Mouse (Mus musculus) forebrain, embryonic 13.5 days (tissue): ENCODE measurements around the gene Mrgprd. TPM values are rescaled to one million over a fixed set of nuclear protein-coding genes. Genes with fewer than 3 reads are reported as not detected.
A peak's percentile ranks its signal among the peaks of the same experiment; 100 is the strongest.

ENCODE experiments used
- ATAC-seq: fragments of 200-750 bp; cut with Nextera tagmentation; 2 replicates; pipeline ENCODE4 v1.8.0; 2017
- H3K27ac ChIP-seq: fragments of 300-500 bp; sonication (generic); 2 replicates; pipeline ENCODE4 v1.5.1; 2015; ENCODE audit warnings: inconsistent platforms, mild to moderate bottlenecking, moderate library complexity
- H3K27me3 ChIP-seq: fragments of 300-500 bp; sonication (generic); 2 replicates; pipeline ENCODE4 v1.6.1; 2015; ENCODE audit warnings: mild to moderate bottlenecking, inconsistent platforms
- H3K36me3 ChIP-seq: fragments of 300-500 bp; sonication (generic); 2 replicates; pipeline ENCODE4 v1.6.1; 2015; ENCODE audit warnings: mild to moderate bottlenecking, inconsistent platforms; ENCODE audit not compliant: poor library complexity, severe bottlenecking
- H3K4me1 ChIP-seq: fragments of 300-500 bp; sonication (generic); 2 replicates; pipeline ENCODE4 v1.6.1; 2015; ENCODE audit warnings: inconsistent platforms
- H3K4me2 ChIP-seq: fragments of 300-500 bp; sonication (generic); 2 replicates; pipeline ENCODE4 v1.6.1; 2015; ENCODE audit warnings: inconsistent platforms, mild to moderate bottlenecking, moderate library complexity
- H3K4me3 ChIP-seq: fragments of 300-500 bp; sonication (generic); 2 replicates; pipeline ENCODE4 v1.5.1; 2015; ENCODE audit warnings: mild to moderate bottlenecking, inconsistent platforms
- H3K9ac ChIP-seq: fragments of 300-500 bp; sonication (generic); 2 replicates; pipeline ENCODE4 v1.6.1; 2015; ENCODE audit warnings: mild to moderate bottlenecking, inconsistent platforms
- H3K9me3 ChIP-seq: fragments of 300-500 bp; sonication (generic); replicated peaks from 2 replicates; pipeline ENCODE4 v1.6.1; 2016; ENCODE audit warnings: inconsistent platforms
- WGBS: fragments of 180-500 bp; shearing (Covaris S2); methylation state at CpG from one replicate; pipeline ENCODE4 v1.1.7; 2015; 5-methylcytosine and 5-hydroxymethylcytosine counted together
- polyA plus RNA-seq: library from polyadenylated mRNA; unstranded; fragments of >200 nt; fragmentation: Nextera tagmentation; extraction: Ambion mirVana; gene quantifications from 2 replicates; pipeline ENCODE4 v1.2.1, GENCODE M21; 2015

Gene Mrgprd
- polyA plus RNA-seq: not detected in 2 replicates

GRCm38 (mm10) chr7:145314785-145315411, at the start of gene Mrgprd:
TSS of gene Mrgprd (plus strand) at chr7:145314835.
- no peaks in the 10 kb centered on the region for H3K27me3 ChIP-seq
- no peaks in the 10 kb centered on the region for H3K4me1 ChIP-seq
- H3K9ac ChIP-seq: no peak within 1 kb of the TSS
- H3K9me3 ChIP-seq: no peaks in the 10 kb centered on the region
- no peak within 1 kb of the TSS for H3K4me2 ChIP-seq
- 91% methylated on average over 6 of the region's 6 CpGs for WGBS
- no peak within 1 kb of the TSS for H3K27ac ChIP-seq
- ATAC-seq: no peak
- no peak within 1 kb of the TSS for H3K4me3 ChIP-seq
- H3K36me3 ChIP-seq: no peaks in the 10 kb centered on the region

- no peaks in the 10 kb centered on the region for H3K9me3 ChIP-seq
- peaks cover 30% of the 10 kb centered on the region; the same call in 1 of the 2 replicates for H3K36me3 ChIP-seq
- no peak overlapping the region for H3K27ac ChIP-seq
- H3K4me2 ChIP-seq: no peak overlapping the region
- no peak overlapping the region for H3K4me3 ChIP-seq
- no peak for ATAC-seq
- no peak overlapping the region for H3K9ac ChIP-seq
- 92% methylated on average over 2 of the region's 2 CpGs for WGBS
- H3K27me3 ChIP-seq: no peaks in the 10 kb centered on the region
- H3K4me1 ChIP-seq: no peaks in the 10 kb centered on the region
Observed at GRCm38 (mm10) chr7:145266011-145266410, 48.6 kb upstream of the Mrgprd start.

- no peak overlapping the region for H3K27ac ChIP-seq
- H3K9me3 ChIP-seq: no peaks in the 10 kb centered on the region
- no peak overlapping the region for H3K4me3 ChIP-seq
- ATAC-seq: no peak
- H3K9ac ChIP-seq: no peak overlapping the region
- H3K36me3 ChIP-seq: peaks cover 53% of the 10 kb centered on the region; the same call in 1 of the 2 replicates
- 91% methylated on average over 7 of the region's 7 CpGs for WGBS
- H3K4me1 ChIP-seq: no peaks in the 10 kb centered on the region
- no peaks in the 10 kb centered on the region for H3K27me3 ChIP-seq
- no peak overlapping the region for H3K4me2 ChIP-seq
Observed at GRCm38 (mm10) chr7:145268890-145269289, 45.7 kb upstream of the Mrgprd start.

GRCm38 (mm10) chr7:145270955-145271354, 43.7 kb upstream of the Mrgprd start:
- no peak overlapping the region for H3K4me3 ChIP-seq
- no peak for ATAC-seq
- no peaks in the 10 kb centered on the region for H3K4me1 ChIP-seq
- no peaks in the 10 kb centered on the region for H3K9me3 ChIP-seq
- H3K9ac ChIP-seq: no peak overlapping the region
- 97% methylated on average over 5 of the region's 5 CpGs for WGBS
- no peak overlapping the region for H3K4me2 ChIP-seq
- no peak overlapping the region for H3K27ac ChIP-seq
- H3K36me3 ChIP-seq: peaks cover 55% of the 10 kb centered on the region; the same call in 1 of the 2 replicates
- no peaks in the 10 kb centered on the region for H3K27me3 ChIP-seq

GRCm38 (mm10) chr7:145275488-145275887, 39.1 kb upstream of the Mrgprd start:
- no peak for ATAC-seq
- peaks cover 61% of the 10 kb centered on the region for H3K36me3 ChIP-seq

GRCm38 (mm10) chr7:145281396-145281795, 33.2 kb upstream of the Mrgprd start:
- Histone ChIP-seq H3K9me3 (no peaks in the 10 kb centered on the region), H3K4me3 (no peak overlapping the region), H3K27me3 (no peaks in the 10 kb centered on the region), H3K4me1 (peaks cover 10% of the 10 kb centered on the region), H3K36me3 (peaks cover 29% of the 10 kb centered on the region), H3K27ac (no peak overlapping the region), H3K9ac (no peak overlapping the region), H3K4me2 (no peak overlapping the region)
- WGBS: 87% methylated on average over 4 of the region's 4 CpGs
- no peak for ATAC-seq

More at GRCm38 (mm10) chr7:145275488-145275887, 39.1 kb upstream of the Mrgprd start:
- Histone ChIP-seq H3K27me3 (no peaks in the 10 kb centered on the region), H3K4me2 (no peak overlapping the region), H3K4me3 (no peak overlapping the region), H3K9me3 (no peaks in the 10 kb centered on the region), H3K27ac (no peak overlapping the region), H3K4me1 (no peaks in the 10 kb centered on the region), H3K9ac (no peak overlapping the region)
- 97% methylated on average over 3 of the region's 3 CpGs for WGBS

GRCm38 (mm10) chr7:145283041-145283440, 31.6 kb upstream of the Mrgprd start:
- no peaks in the 10 kb centered on the region for H3K27me3 ChIP-seq
- WGBS: 66% methylated on average over 4 of the region's 4 CpGs
- peak overlapping the region; percentile 67 for H3K4me2 ChIP-seq
- H3K9me3 ChIP-seq: no peaks in the 10 kb centered on the region
- H3K9ac ChIP-seq: peak overlapping the region; percentile 62
- H3K4me3 ChIP-seq: peak overlapping the region; percentile 46
- ATAC-seq: no peak
- peaks cover 10% of the 10 kb centered on the region for H3K4me1 ChIP-seq
- H3K27ac ChIP-seq: no peak overlapping the region
- H3K36me3 ChIP-seq: peaks cover 20% of the 10 kb centered on the region

- peak within 1 kb of the TSS; percentile 46 for H3K4me3 ChIP-seq
Observed at GRCm38 (mm10) chr7:145283487-145284187, 31.0 kb upstream of the Mrgprd start, which contains the start of gene Tpcn2. TSS of gene Tpcn2 (minus strand) at chr7:145284011.

GRCm38 (mm10) chr7:145284293-145284692, 30.3 kb upstream of the Mrgprd start:
- no peak overlapping the region for H3K9ac ChIP-seq
- no peaks in the 10 kb centered on the region for H3K9me3 ChIP-seq
- H3K4me3 ChIP-seq: 0 out of 2 replicates have a peak overlapping the region, but pooled peaks have one; percentile 46
- no peak overlapping the region for H3K27ac ChIP-seq
- peak overlapping the region; percentile 67 for H3K4me2 ChIP-seq
- no peak for ATAC-seq
- peaks cover 8% of the 10 kb centered on the region for H3K36me3 ChIP-seq
- WGBS: 66% methylated on average over 3 of the region's 3 CpGs
- no peaks in the 10 kb centered on the region for H3K27me3 ChIP-seq
- peaks cover 10% of the 10 kb centered on the region for H3K4me1 ChIP-seq

More at GRCm38 (mm10) chr7:145283487-145284187, 31.0 kb upstream of the Mrgprd start, which contains the start of gene Tpcn2:
- H3K4me1 ChIP-seq: peaks cover 10% of the 10 kb centered on the region
- peak within 1 kb of the TSS; percentile 67 for H3K4me2 ChIP-seq
- no peak within 1 kb of the TSS for H3K27ac ChIP-seq
- peaks cover 15% of the 10 kb centered on the region for H3K36me3 ChIP-seq
- WGBS: 4% methylated on average over 18 of the region's 18 CpGs
- no peaks in the 10 kb centered on the region for H3K9me3 ChIP-seq
- H3K27me3 ChIP-seq: no peaks in the 10 kb centered on the region
- peak; percentile 95 for ATAC-seq
- H3K9ac ChIP-seq: peak within 1 kb of the TSS; percentile 62

- Histone ChIP-seq H3K4me3 (no peak overlapping the region), H3K9me3 (no peaks in the 10 kb centered on the region), H3K27me3 (no peaks in the 10 kb centered on the region), H3K4me2 (no peak overlapping the region), H3K27ac (no peak overlapping the region), H3K9ac (no peak overlapping the region), H3K4me1 (peaks cover 10% of the 10 kb centered on the region), H3K36me3 (no peaks in the 10 kb centered on the region)
- ATAC-seq: no peak
- 81% methylated on average over 4 of the region's 4 CpGs for WGBS
Observed at GRCm38 (mm10) chr7:145285476-145285875, 29.2 kb upstream of the Mrgprd start.

GRCm38 (mm10) chr7:145287410-145287809, 27.2 kb upstream of the Mrgprd start:
- WGBS: 80% methylated on average over 6 of the region's 6 CpGs
- H3K27ac ChIP-seq: no peak overlapping the region
- no peaks in the 10 kb centered on the region for H3K27me3 ChIP-seq
- no peak overlapping the region for H3K9ac ChIP-seq
- no peak overlapping the region for H3K4me3 ChIP-seq
- H3K4me1 ChIP-seq: peaks cover 10% of the 10 kb centered on the region
- H3K4me2 ChIP-seq: no peak overlapping the region
- no peak for ATAC-seq
- no peaks in the 10 kb centered on the region for H3K36me3 ChIP-seq
- H3K9me3 ChIP-seq: no peaks in the 10 kb centered on the region

- no peak for ATAC-seq
- no peaks in the 10 kb centered on the region for H3K4me1 ChIP-seq
- H3K4me2 ChIP-seq: no peak overlapping the region
- no peaks in the 10 kb centered on the region for H3K36me3 ChIP-seq
- H3K9me3 ChIP-seq: no peaks in the 10 kb centered on the region
- 21% methylated on average over 5 of the region's 5 CpGs for WGBS
- H3K27ac ChIP-seq: no peak overlapping the region
- no peak overlapping the region for H3K4me3 ChIP-seq
- no peaks in the 10 kb centered on the region for H3K27me3 ChIP-seq
- no peak overlapping the region for H3K9ac ChIP-seq
Observed at GRCm38 (mm10) chr7:145289302-145289701, 25.3 kb upstream of the Mrgprd start.
